Mouse (Mus musculus) embryonic facial prominence, embryonic 10.5 days (tissue): ENCODE results near the gene 4930562C15Rik. TPM values are rescaled to one million over a fixed set of nuclear protein-coding genes. Genes with fewer than 3 reads are reported as not detected.

Source experiments
- DNase-seq: peaks from one replicate; pipeline ENCODE4 v3.0.0-alpha.2; 2017; ENCODE audit warnings: low spot score
- H3K27ac ChIP-seq: fragments of 300-500 bp; sonication (generic); replicated peaks from 2 replicates; pipeline ENCODE4 v1.5.1; 2016; ENCODE audit warnings: mild to moderate bottlenecking
- H3K27me3 ChIP-seq: fragments of 300-500 bp; sonication (generic); replicated peaks from 2 replicates; pipeline ENCODE4 v1.6.1; 2016; ENCODE audit warnings: low read depth, mild to moderate bottlenecking; ENCODE audit not compliant: poor library complexity, severe bottlenecking
- H3K36me3 ChIP-seq: fragments of 300-500 bp; sonication (generic); replicated peaks from 2 replicates; pipeline ENCODE4 v1.6.1; 2016; ENCODE audit warnings: mild to moderate bottlenecking, moderate library complexity
- H3K4me1 ChIP-seq: fragments of 300-500 bp; sonication (generic); 2 replicates; pipeline ENCODE4 v1.6.1; 2016
- H3K4me3 ChIP-seq: fragments of 300-500 bp; sonication (generic); 2 replicates; pipeline ENCODE4 v1.5.1; 2016; ENCODE audit warnings: mild to moderate bottlenecking, moderate library complexity
- H3K9me3 ChIP-seq: fragments of 300-500 bp; sonication (generic); 2 replicates; pipeline ENCODE4 v1.6.1; 2016; ENCODE audit warnings: mild to moderate bottlenecking
- WGBS: fragments of 180-500 bp; shearing (Covaris S2); methylation state at CpG from one replicate; pipeline ENCODE4 v1.1.7; 2016; 5-methylcytosine and 5-hydroxymethylcytosine counted together
- polyA plus RNA-seq: library from polyadenylated mRNA; unstranded; fragments of >200 nt; fragmentation: Nextera tagmentation; extraction: Ambion mirVana; gene quantifications from 2 replicates; pipeline ENCODE4 v1.2.1, GENCODE M21; 2016

The 4930562C15Rik gene
- polyA plus RNA-seq, 1 experiment from 2014 or later: 0.66 TPM

GRCm38 (mm10) chr16:4833858-4834257, 1.4 kb upstream of the 4930562C15Rik start:
- no peak for DNase-seq
- Histone ChIP-seq H3K9me3 (no peaks in the 10 kb centered on the region), H3K27ac (no peak overlapping the region), H3K4me3 (no peak overlapping the region), H3K4me1 (no peaks in the 10 kb centered on the region), H3K27me3 (no peaks in the 10 kb centered on the region), H3K36me3 (no peaks in the 10 kb centered on the region)
- 84% methylated on average over 2 of the region's 2 CpGs for WGBS

GRCm38 (mm10) chr16:4837631-4838030, 2.4 kb downstream of the 4930562C15Rik start:
- Histone ChIP-seq H3K9me3 (no peaks in the 10 kb centered on the region), H3K4me3 (no peak overlapping the region), H3K4me1 (no peaks in the 10 kb centered on the region), H3K27ac (no peak overlapping the region), H3K36me3 (no peaks in the 10 kb centered on the region), H3K27me3 (no peaks in the 10 kb centered on the region)
- WGBS: 84% methylated on average over 3 of the region's 3 CpGs
- no peak for DNase-seq

GRCm38 (mm10) chr16:4839552-4839951, 4.3 kb downstream of the 4930562C15Rik start:
- 78% methylated on average over 3 of the region's 3 CpGs for WGBS
- Histone ChIP-seq H3K36me3 (no peaks in the 10 kb centered on the region), H3K4me3 (no peak overlapping the region)

GRCm38 (mm10) chr16:4840231-4840630, 5.0 kb downstream of the 4930562C15Rik start:
- Histone ChIP-seq H3K36me3 (no peaks in the 10 kb centered on the region), H3K27ac (no peak overlapping the region), H3K4me1 (no peaks in the 10 kb centered on the region), H3K4me3 (no peak overlapping the region), H3K27me3 (no peaks in the 10 kb centered on the region), H3K9me3 (no peaks in the 10 kb centered on the region)
- WGBS: 80% methylated on average over 8 of the region's 8 CpGs
- no peak for DNase-seq

More at GRCm38 (mm10) chr16:4839552-4839951, 4.3 kb downstream of the 4930562C15Rik start:
- Histone ChIP-seq H3K9me3 (no peaks in the 10 kb centered on the region), H3K27ac (no peak overlapping the region), H3K4me1 (no peaks in the 10 kb centered on the region), H3K27me3 (no peaks in the 10 kb centered on the region)
- no peak for DNase-seq

- 0 out of 2 replicates have a peak, but pooled peaks cover 5% of the 10 kb centered on the region for H3K4me1 ChIP-seq
- no peak overlapping the region for H3K4me3 ChIP-seq
- no peaks in the 10 kb centered on the region for H3K27me3 ChIP-seq
- H3K36me3 ChIP-seq: no peaks in the 10 kb centered on the region
- no peaks in the 10 kb centered on the region for H3K9me3 ChIP-seq
- no peak overlapping the region for H3K27ac ChIP-seq
- DNase-seq: no peak
- WGBS: 88% methylated on average over 3 of the region's 3 CpGs
Measured at GRCm38 (mm10) chr16:4847041-4847440, 11.8 kb downstream of the 4930562C15Rik start.

- H3K27ac ChIP-seq: no peak overlapping the region
- H3K27me3 ChIP-seq: no peaks in the 10 kb centered on the region
- no peaks in the 10 kb centered on the region for H3K36me3 ChIP-seq
- H3K4me1 ChIP-seq: 0 out of 2 replicates have a peak, but pooled peaks cover 5% of the 10 kb centered on the region
- H3K9me3 ChIP-seq: no peaks in the 10 kb centered on the region
- 76% methylated on average over 2 of the region's 2 CpGs for WGBS
- no peak overlapping the region for H3K4me3 ChIP-seq
- no peak for DNase-seq
Measured at GRCm38 (mm10) chr16:4848090-4848489, 12.9 kb downstream of the 4930562C15Rik start.

GRCm38 (mm10) chr16:4850361-4850760, 15.1 kb downstream of the 4930562C15Rik start:
- no peak for DNase-seq
- Histone ChIP-seq H3K36me3 (no peaks in the 10 kb centered on the region), H3K27ac (no peak overlapping the region), H3K9me3 (no peaks in the 10 kb centered on the region), H3K4me1 (0 out of 2 replicates have a peak, but pooled peaks cover 5% of the 10 kb centered on the region), H3K27me3 (no peaks in the 10 kb centered on the region), H3K4me3 (no peak overlapping the region)
- whole genome bisulfite sequencing: 76% methylated on average over 7 of the region's 7 CpGs

- H3K36me3 ChIP-seq: no peaks in the 10 kb centered on the region
- DNase-seq: no peak
- no peak overlapping the region for H3K4me3 ChIP-seq
- no peak overlapping the region for H3K27ac ChIP-seq
- H3K4me1 ChIP-seq: 0 out of 2 replicates have a peak, but pooled peaks cover 5% of the 10 kb centered on the region
- no peaks in the 10 kb centered on the region for H3K27me3 ChIP-seq
- 69% methylated on average over 5 of the region's 5 CpGs for WGBS
- no peaks in the 10 kb centered on the region for H3K9me3 ChIP-seq
Measured at GRCm38 (mm10) chr16:4850938-4851628, 15.9 kb downstream of the 4930562C15Rik start.

GRCm38 (mm10) chr16:4855046-4855650, 19.9 kb downstream of the 4930562C15Rik start:
- WGBS: 66% methylated on average over 5 of the region's 5 CpGs
- H3K4me1 ChIP-seq: 0 out of 2 replicates have a peak, but pooled peaks cover 5% of the 10 kb centered on the region
- H3K27me3 ChIP-seq: no peaks in the 10 kb centered on the region
- H3K4me3 ChIP-seq: no peak overlapping the region
- H3K9me3 ChIP-seq: no peaks in the 10 kb centered on the region
- H3K27ac ChIP-seq: no peak overlapping the region
- H3K36me3 ChIP-seq: no peaks in the 10 kb centered on the region
- no peak for DNase-seq

- Histone ChIP-seq H3K27ac (no peak overlapping the region), H3K36me3 (no peaks in the 10 kb centered on the region), H3K27me3 (no peaks in the 10 kb centered on the region), H3K4me1 (peaks cover 7% of the 10 kb centered on the region), H3K9me3 (no peaks in the 10 kb centered on the region), H3K4me3 (no peak overlapping the region)
- 40% methylated on average over 10 of the region's 10 CpGs for WGBS
- no peak for DNase-seq
Measured at GRCm38 (mm10) chr16:4861392-4861791, 26.2 kb downstream of the 4930562C15Rik start.

- no peak overlapping the region for H3K27ac ChIP-seq
- peaks cover 8% of the 10 kb centered on the region for H3K4me1 ChIP-seq
- no peaks in the 10 kb centered on the region for H3K36me3 ChIP-seq
- DNase-seq: peak; percentile 69
- no peaks in the 10 kb centered on the region for H3K27me3 ChIP-seq
- H3K9me3 ChIP-seq: no peaks in the 10 kb centered on the region
- WGBS: 55% methylated on average over 9 of the region's 9 CpGs
- no peak overlapping the region for H3K4me3 ChIP-seq
Measured at GRCm38 (mm10) chr16:4862863-4863483, 27.8 kb downstream of the 4930562C15Rik start.

- Histone ChIP-seq H3K4me1 (peaks cover 8% of the 10 kb centered on the region), H3K27me3 (no peaks in the 10 kb centered on the region), H3K9me3 (no peaks in the 10 kb centered on the region), H3K36me3 (0 out of 2 replicates have a peak, but pooled peaks cover 1% of the 10 kb centered on the region), H3K4me3 (no peak overlapping the region), H3K27ac (no peak overlapping the region)
- 86% methylated on average over 8 of the region's 8 CpGs for WGBS
- DNase-seq: no peak
Measured at GRCm38 (mm10) chr16:4863742-4864141, 28.5 kb downstream of the 4930562C15Rik start.
